Mouse (Mus musculus) liver, adult 2 months (tissue): ENCODE measurements around the gene Stra8.

Experiments
- CTCF ChIP-seq: fragments of 200-500 bp; IDR thresholded peaks from 2 replicates; pipeline ENCODE4 v1.5.1; 2011; ENCODE audit warnings: low read depth, low read length, control low read depth
- POLR2A ChIP-seq: fragments of 200-500 bp; IDR thresholded peaks from 2 replicates; pipeline ENCODE4 v1.6.1; 2011; ENCODE audit warnings: low read length, control low read depth; ENCODE audit not compliant: insufficient read depth; ENCODE audit errors: extremely low read depth

DNA sequence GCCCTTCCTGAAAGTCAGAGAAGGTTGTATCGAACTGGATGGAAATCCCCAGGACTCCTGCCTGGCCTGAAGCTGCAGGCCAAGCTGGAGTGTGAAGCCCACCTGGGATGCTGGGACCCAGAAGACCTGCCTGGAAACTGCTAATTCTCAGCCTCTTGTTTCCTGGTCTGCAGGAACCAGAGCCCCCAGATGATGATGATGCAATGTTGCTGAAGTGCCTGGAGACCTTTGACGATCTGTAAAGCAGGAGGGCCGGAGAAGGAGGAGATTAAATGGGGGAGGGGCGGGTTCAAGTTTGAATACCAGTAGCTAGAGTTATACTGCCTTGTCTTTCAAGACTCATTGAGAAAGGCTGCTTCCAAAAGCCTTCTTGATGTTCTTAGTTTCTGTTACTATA, 19.0 kb downstream of the Stra8 start:
- TF ChIP-seq CTCF (no peak), POLR2A (no peak)
